Comparison of ENCODE assay signal across 8 mouse cellular contexts in the genomic region with DNA sequence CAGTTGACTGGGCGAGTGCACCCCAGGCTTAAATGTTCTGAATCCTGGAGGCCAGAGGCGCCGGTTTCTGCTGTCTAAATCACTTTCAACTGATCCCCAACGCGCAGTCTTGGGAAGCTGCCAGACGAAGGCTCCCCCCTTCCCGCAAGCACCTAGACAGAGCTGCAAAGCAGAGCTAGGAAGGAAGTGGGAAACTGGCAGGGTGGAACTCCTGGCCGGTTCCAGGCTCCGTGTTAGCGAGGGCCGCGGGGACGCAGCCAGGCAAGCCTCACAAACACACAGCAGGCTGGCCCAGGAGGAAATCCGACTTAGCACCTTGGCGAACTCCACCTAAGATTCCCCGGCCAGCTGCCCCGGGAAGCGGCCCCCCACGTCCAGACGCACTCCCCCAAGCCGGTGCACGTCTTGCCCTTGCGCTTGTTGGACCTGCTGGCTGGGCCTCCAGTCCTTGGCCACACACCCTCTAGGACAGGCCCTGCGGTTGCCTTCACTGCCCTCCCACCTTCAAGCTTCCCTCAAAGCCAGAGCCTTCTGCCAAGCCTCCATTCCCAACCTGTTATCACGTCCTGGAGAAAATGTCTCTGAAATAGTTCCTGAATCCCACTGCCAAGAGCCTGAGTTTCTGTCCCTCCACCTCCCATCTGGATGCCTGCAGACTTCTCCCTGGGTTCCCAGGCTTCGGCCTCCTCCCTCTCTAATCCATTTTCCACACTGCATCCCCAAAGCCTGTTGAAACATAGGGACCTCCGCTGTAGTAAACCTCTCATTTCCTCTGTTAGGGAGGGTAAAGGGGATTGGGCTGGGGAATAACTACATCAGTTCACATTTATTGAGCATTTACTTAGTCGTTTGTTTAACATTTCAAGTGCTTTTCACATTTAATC.
DNase-seq lines count a peak whose midpoint lies in the region; ATAC-seq and TF ChIP-seq lines count a peak whose summit lies in the region.

No protein-coding gene starts in this region.

- H3K9ac ChIP-seq in hindbrain, embryonic 11.5 days (ENCODE audit: low read depth, low read length): 0 out of 2 replicates have a peak overlapping the region, but pooled peaks have one; percentile 16
- H3K9ac ChIP-seq in limb, embryonic 14.5 days (ENCODE audit: low read depth, low read length, severe bottlenecking): peak overlapping the region; percentile 44
- H3K9ac ChIP-seq in midbrain, embryonic 16.5 days (ENCODE audit: low read depth, low read length): peak overlapping the region; percentile 52

- H3K4me2 ChIP-seq in hindbrain, embryonic 11.5 days (replicated peaks; ENCODE audit: low read depth, low read length): peak overlapping the region; percentile 50
- peak overlapping the region; percentile 66 for H3K4me2 ChIP-seq in limb, embryonic 14.5 days (replicated peaks; ENCODE audit: low read depth, low read length, severe bottlenecking)
- peak overlapping the region; percentile 73 for H3K4me2 ChIP-seq in midbrain, embryonic 16.5 days (ENCODE audit: low read length)

- no peaks in the 10 kb centered on the region for H3K36me3 ChIP-seq in hindbrain, embryonic 11.5 days (ENCODE audit: control insufficient read depth, insufficient read depth, low read length)
- 0 out of 2 replicates have a peak, but pooled peaks cover 4% of the 10 kb centered on the region for H3K36me3 ChIP-seq in limb, embryonic 14.5 days (ENCODE audit: control insufficient read depth, insufficient read depth, low read length)
- no peaks in the 10 kb centered on the region for H3K36me3 ChIP-seq in midbrain, embryonic 16.5 days (ENCODE audit: control insufficient read depth, insufficient read depth, low read length)

- no peak for TF ChIP-seq POLR2A in limb, embryonic 14.5 days (IDR thresholded peaks at IDR 0.05; ENCODE audit: borderline replicate concordance, extremely low read depth, insufficient read depth, insufficient read length)

- H3K4me3 ChIP-seq in hindbrain, embryonic 11.5 days (ENCODE audit: low read depth, low read length): peak overlapping the region; percentile 21; the same call in 1 of the 2 replicates
- H3K4me3 ChIP-seq in limb, embryonic 14.5 days (replicated peaks; ENCODE audit: low read length): peak overlapping the region; percentile 28
- H3K4me3 ChIP-seq in midbrain, embryonic 16.5 days (ENCODE audit: low read depth, low read length): peak overlapping the region; percentile 35

- H3K27ac ChIP-seq in hindbrain, embryonic 11.5 days (ENCODE audit: low read depth, low read length): no peak overlapping the region
- peak overlapping the region; percentile 81 for H3K27ac ChIP-seq in limb, embryonic 14.5 days (replicated peaks; ENCODE audit: low read depth, low read length)
- peak overlapping the region; percentile 18 for H3K27ac ChIP-seq in midbrain, embryonic 16.5 days (ENCODE audit: low read length)

- H3K4me1 ChIP-seq in hindbrain, embryonic 11.5 days (replicated peaks; ENCODE audit: control insufficient read depth, insufficient read depth, low read length): peaks cover 5% of the 10 kb centered on the region
- peaks cover 25% of the 10 kb centered on the region for H3K4me1 ChIP-seq in limb, embryonic 14.5 days (ENCODE audit: control insufficient read depth, insufficient read depth, low read length)
- peaks cover 10% of the 10 kb centered on the region; the same call in 1 of the 2 replicates for H3K4me1 ChIP-seq in midbrain, embryonic 16.5 days (ENCODE audit: control insufficient read depth, insufficient read depth, low read length)

- no peak for DNase-seq in frontal cortex, postnatal 25 days (ENCODE audit: low spot score in 2 of 2)
- DNase-seq in cerebellum, adult 9-10 months: peak; percentile 78
- peak; percentile 24 for DNase-seq in gastrocnemius, adult 18-20 months (ENCODE audit: low spot score)
- DNase-seq in hindbrain, embryonic 11.5 days (ENCODE audit: low spot score): no peak
- peak; percentile 75 for DNase-seq in limb, embryonic 14.5 days (ENCODE audit: low spot score)

- ATAC-seq in frontal cortex, adult (ENCODE audit: low TSS enrichment): peak; percentile 66
- peak; percentile 54 for ATAC-seq in hindbrain, embryonic 11.5 days (ENCODE audit: low FRiP score)
- peak; percentile 83 for ATAC-seq in limb, embryonic 14.5 days (ENCODE audit: low FRiP score, low read depth)
- peak; percentile 88 for ATAC-seq in midbrain, embryonic 16.5 days
- ATAC-seq in activated CD4-positive, CD25-positive, alpha-beta regulatory T cell, adult 4 months: no peak

- WGBS in hindbrain, embryonic 11.5 days: 13% methylated on average over 28 of the region's 28 CpGs
- 10% methylated on average over 28 of the region's 28 CpGs for WGBS in limb, embryonic 14.5 days
- 7% methylated on average over 28 of the region's 28 CpGs for WGBS in midbrain, embryonic 16.5 days

- peaks cover 2% of the 10 kb centered on the region; the same call in 1 of the 2 replicates for H3K27me3 ChIP-seq in hindbrain, embryonic 11.5 days (ENCODE audit: control insufficient read depth, insufficient read depth, low read length)
- H3K27me3 ChIP-seq in limb, embryonic 14.5 days (ENCODE audit: control insufficient read depth, insufficient read depth, low read length): no peaks in the 10 kb centered on the region
- H3K27me3 ChIP-seq in midbrain, embryonic 16.5 days (ENCODE audit: control insufficient read depth, insufficient read depth, low read depth, low read length): peaks cover 12% of the 10 kb centered on the region; the same call in 1 of the 2 replicates

- no peaks in the 10 kb centered on the region for H3K9me3 ChIP-seq in hindbrain, embryonic 11.5 days (ENCODE audit: control insufficient read depth, low read length)
- no peaks in the 10 kb centered on the region for H3K9me3 ChIP-seq in limb, embryonic 14.5 days (ENCODE audit: control insufficient read depth, low read length)
- H3K9me3 ChIP-seq in midbrain, embryonic 16.5 days (replicated peaks; ENCODE audit: control insufficient read depth, low read length, poor library complexity, severe bottlenecking): no peaks in the 10 kb centered on the region

Comparison
In these comparisons a context has a peak if more than half of its experiments do, and no peak if none do; other contexts are left out.
1. DNase-seq: peak in cerebellum, adult 9-10 months (single experiment), gastrocnemius, adult 18-20 months (single experiment) and limb, embryonic 14.5 days (single experiment); none in frontal cortex, postnatal 25 days (0 of 2) and hindbrain, embryonic 11.5 days (single experiment).
2. Peak in every context shown above with its lines, with median percentiles within 50 percentile points of each other: H3K4me2 ChIP-seq, H3K4me3 ChIP-seq and H3K9ac ChIP-seq.